In genomic region chr14:103421305-103421822, GRCm38 (mm10) we compare ENCODE assay signal across 10 mouse cellular contexts.
DNase-seq lines count a peak whose midpoint lies in the region; ATAC-seq lines count a peak whose summit lies in the region.
"Had no signal": no experiment of that assay in that cellular context is flagged by ENCODE, and none has a peak within 500 bp of the region (broad histone marks: within the 10 kb centered on the region; RNA-seq: fewer than 3 reads in every experiment).

No protein-coding gene starts in this region.

- 56% methylated on average over 10 of the region's 10 CpGs for WGBS in neural tube, embryonic 14.5 days

- no peak overlapping the region for H3K4me3 ChIP-seq in neural tube, embryonic 14.5 days (ENCODE audit: low read depth, low read length)

- no peaks in the 10 kb centered on the region for H3K9me3 ChIP-seq in neural tube, embryonic 14.5 days (ENCODE audit: control insufficient read depth, low read length)

- no peaks in the 10 kb centered on the region for H3K4me1 ChIP-seq in neural tube, embryonic 14.5 days (ENCODE audit: control insufficient read depth, insufficient read depth, low read length)

- no peaks in the 10 kb centered on the region for H3K36me3 ChIP-seq in neural tube, embryonic 14.5 days (ENCODE audit: control insufficient read depth, insufficient read depth, low read length)

- no peak overlapping the region for H3K9ac ChIP-seq in neural tube, embryonic 14.5 days (replicated peaks; ENCODE audit: low read depth, low read length)
- H3K9ac ChIP-seq: liver, embryonic 14.5 days had no signal

- H3K4me2 ChIP-seq in neural tube, embryonic 14.5 days (ENCODE audit: low read depth, low read length) = no peak overlapping the region

- peak; percentile 10 for DNase-seq in adrenal gland, postnatal 10 days
- no peak for DNase-seq in adrenal gland, adult 18-20 months (ENCODE audit: low spot score in 2 of 2)
- DNase-seq in heart, adult 9 months (ENCODE audit: low spot score in 2 of 2) = peak; percentile 5 to 29
- DNase-seq in heart, postnatal 4 days = no peak
- DNase-seq in heart, postnatal 10 days = peak; percentile 7 to 12
- DNase-seq in retina, embryonic 14.5 days (ENCODE audit: low spot score) = no peak
- no peak for DNase-seq in ovary, postnatal 10 days (ENCODE audit: low spot score)
- DNase-seq: layer of hippocampus, adult 9-11 months had no signal

- peak overlapping the region; percentile 40; the same call in 1 of the 2 replicates for H3K27ac ChIP-seq in neural tube, embryonic 14.5 days (ENCODE audit: low read depth, low read length)
- H3K27ac ChIP-seq: liver, embryonic 14.5 days had no signal

- H3K27me3 ChIP-seq in neural tube, embryonic 14.5 days (ENCODE audit: control insufficient read depth, insufficient read depth, low read length) = no peaks in the 10 kb centered on the region

- intact Hi-C loops in heart, postnatal 10 days (cut with DNase I) = no loop called here

- ATAC-seq in neural tube, embryonic 14.5 days (ENCODE audit: low read depth) = peak; percentile 76

Comparison
In these comparisons a context has a peak if more than half of its experiments do, and no peak if none do; other contexts are left out.
1. DNase-seq: peak in adrenal gland, postnatal 10 days (single experiment), heart, adult 9 months (2 of 2) and heart, postnatal 10 days (2 of 2); none in adrenal gland, adult 18-20 months (0 of 2), heart, postnatal 4 days (single experiment), retina, embryonic 14.5 days (single experiment) and ovary, postnatal 10 days (single experiment).